Mouse (Mus musculus): ENCODE data around the gene Pbx1.

The Pbx1 gene

GRCm38 (mm10) chr1:168215896-168216747 lies 215.9 kb downstream of the Pbx1 start:
- DNase-seq: no peak

GRCm38 (mm10) chr1:168215468-168215867 lies 216.6 kb downstream of the Pbx1 start:
- DNase-seq: no peak

DNA sequence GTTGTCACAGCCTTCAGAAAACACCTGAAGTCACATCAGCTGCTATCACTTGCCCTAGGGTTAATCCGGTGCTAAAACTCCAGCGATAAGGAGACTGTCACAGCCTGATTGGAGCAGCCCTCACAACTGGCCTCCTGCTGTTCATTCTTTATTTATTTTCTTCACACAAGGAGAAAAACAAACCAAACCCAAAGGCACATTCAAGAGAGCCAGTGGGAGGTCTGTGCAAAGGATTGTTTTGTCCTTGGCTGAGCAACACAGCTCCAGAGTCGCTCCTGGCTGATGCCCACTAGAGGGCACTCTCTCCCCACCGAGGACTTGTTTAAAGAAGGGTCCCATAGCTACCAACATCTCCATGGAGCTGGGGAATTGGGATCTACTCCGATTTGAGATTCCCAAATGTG lies 218.0 kb downstream of the Pbx1 start:
- peak in 1 of 2 experiments; percentile 25 for DNase-seq

DNA sequence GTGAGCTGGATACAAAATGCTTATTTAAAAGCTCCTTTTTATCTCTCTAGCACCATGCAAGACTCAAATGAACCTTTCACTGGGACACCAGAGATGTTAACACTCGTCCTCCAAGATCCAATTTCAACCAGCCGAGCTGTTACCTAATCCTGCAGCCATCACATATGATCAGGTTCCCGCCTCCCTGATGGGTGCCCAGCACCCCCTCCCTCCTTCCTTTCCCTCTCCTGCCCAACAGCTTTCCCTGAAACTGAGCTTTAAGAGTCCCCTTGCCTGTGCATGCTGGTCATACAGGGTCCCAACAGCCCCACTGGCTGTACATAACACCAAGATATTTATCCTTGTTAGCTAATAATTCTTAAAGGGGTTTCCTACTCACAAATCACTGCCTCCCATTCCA lies 218.5 kb downstream of the Pbx1 start:
- no peak for DNase-seq

DNA sequence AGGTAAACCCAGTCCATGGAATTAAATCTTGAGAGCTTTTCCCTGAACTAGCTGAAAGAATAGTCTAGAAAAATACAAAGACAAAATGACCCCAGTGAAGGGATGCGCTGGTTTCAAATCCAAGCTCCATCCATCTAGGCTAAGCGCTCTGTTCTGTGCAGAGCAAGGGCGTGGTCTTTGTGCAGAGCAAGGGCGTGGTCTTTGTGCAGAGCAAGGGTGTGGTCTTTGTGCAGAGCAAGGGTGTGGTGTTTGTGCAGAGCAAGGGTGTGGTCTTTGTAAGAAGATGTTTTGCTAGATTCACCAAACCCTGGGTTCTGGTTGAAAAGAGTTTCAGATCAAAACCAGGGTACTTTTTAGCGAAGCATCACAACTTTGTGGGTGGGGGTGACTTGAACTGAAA lies 221.7 kb downstream of the Pbx1 start:
- no peak for DNase-seq

GRCm38 (mm10) chr1:168200570-168201156 lies 231.4 kb downstream of the Pbx1 start:
- DNase-seq: no peak

GRCm38 (mm10) chr1:168198276-168198675 lies 233.8 kb downstream of the Pbx1 start:
- DNase-seq: no peak

DNA sequence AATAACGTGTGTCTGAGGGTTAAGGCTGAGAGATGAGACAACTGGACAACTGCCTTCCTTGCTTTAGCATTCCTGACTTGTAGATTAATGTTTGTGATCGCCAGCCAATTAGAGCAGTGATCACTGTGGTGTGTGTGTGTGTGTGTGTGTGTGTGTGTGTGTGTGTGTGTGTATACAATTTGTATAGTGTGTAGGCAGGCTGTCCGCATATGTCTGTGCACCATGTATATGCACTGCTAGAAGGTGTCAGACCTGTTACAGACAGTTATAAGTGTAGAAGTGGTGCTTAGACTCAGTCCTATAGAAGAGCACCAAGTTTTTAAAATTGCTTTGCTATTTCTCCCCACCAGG lies 234.2 kb downstream of the Pbx1 start:
- no peak for DNase-seq

DNA sequence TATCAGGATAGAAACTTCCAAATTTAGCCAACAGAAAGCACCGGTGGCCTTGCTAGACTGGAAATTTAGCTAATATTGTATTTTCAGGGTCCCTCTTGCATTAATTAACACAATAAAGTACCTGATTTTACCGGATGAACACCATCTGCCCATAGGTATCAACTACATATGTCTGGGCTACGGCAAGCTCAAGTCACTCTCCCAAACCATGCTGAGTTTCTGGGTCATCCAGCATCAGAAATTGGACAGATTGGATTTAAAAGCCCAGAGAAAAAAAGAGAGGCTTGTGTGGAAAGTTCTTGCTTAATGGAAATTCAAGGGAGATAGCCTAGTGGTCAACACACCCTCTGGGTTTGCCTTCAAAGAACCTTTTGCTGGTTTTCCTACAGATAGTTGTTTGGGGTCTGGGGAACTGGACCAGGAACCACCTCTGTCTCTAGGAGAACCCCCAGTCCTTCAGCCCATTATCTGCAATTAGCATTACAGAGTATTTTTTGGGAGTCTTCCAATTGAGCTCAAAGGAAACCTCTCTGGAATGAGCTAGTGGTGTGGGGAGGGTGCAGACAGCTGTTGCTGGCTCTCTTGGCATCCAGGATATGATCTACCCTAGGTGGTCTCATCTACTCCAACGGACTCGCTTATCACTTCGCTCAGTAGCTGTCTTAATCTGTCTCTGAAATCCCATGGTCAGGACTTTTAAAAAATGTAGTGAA lies 234.7 kb downstream of the Pbx1 start:
- no peak for DNase-seq

DNA sequence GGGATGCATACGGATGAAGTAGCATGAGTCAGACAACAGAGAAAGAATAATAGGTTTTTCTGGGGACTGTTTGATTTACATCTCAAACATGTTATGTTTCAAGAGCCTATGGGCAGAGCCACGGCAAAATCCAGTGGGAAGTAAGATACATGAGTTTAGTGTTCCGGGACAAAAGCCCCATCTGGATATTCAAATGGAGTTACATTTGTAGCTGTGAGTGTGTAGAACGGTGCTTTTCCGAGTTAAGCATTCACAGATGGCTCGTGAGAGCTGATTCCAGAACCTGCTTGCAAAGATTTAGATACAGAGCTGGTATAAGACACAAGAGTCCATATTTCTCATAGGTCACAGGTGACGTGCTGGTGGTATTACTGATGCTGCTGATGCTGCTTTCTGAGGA lies 238.7 kb downstream of the Pbx1 start:
- no peak for DNase-seq

- no peak for DNase-seq
These were observed 249.3 kb downstream of the Pbx1 start for GRCm38 (mm10) chr1:168182816-168183215.

- DNase-seq: no peak
These were observed 251.2 kb downstream of the Pbx1 start for GRCm38 (mm10) chr1:168180622-168181441.

- no peak for DNase-seq
These were observed 252.4 kb downstream of the Pbx1 start for GRCm38 (mm10) chr1:168179691-168180090.

DNA sequence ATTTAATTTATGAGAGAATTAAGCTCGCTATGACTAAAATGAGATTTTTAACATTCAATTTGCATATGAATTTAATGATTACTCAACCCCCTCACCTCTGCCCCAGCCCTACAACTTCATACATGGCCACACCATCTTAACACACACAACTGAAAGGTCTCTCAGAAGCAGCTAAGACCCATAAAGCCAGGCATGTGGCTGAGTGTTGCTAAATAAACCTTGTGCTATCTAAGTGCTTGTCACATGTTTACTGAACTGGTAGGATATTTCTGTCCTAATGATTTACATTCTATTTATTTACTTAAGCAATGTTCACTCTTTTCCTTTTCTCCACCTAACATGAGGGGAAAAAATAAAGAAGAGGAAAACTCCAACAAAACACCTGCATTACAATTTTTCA lies 253.5 kb downstream of the Pbx1 start:
- no peak for DNase-seq

DNA sequence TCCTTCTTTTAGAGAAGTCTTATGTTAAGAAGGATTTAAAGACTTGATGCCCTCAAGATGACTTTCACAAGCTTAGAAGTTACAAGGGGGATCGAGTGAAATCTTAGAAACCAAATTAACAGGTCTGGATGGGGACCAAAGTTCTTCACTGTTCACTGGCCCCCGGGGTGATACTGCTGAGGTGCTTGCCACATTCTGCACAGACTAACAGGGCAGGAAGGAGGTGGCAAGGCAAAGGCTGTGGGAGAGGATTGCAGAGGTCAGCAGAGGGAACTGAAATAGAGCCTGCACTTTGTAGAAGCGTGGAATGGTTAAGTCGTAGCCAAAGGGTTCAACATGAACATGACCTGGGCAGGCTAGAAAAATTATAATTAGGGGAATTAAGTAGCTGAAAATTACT lies 256.5 kb downstream of the Pbx1 start:
- DNase-seq: no peak

DNA sequence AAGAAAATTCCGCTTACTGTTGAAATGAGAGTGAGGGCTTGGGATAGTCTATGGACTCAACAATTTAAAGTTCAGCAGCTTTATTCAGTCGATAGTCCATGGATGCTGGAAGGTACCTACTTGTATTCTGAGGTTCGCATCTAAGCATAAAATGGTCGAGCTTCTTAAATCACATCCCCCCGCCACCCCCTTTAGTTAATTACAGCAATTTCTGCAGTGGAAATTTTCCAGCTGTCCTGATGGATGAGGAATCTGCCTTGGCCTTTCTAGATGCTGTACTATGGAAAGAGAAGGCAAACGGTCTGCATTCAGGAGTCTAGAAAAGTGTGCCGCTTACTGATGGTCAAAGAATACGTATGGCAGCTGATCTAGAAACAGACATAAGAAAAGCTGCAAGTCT lies 262.3 kb downstream of the Pbx1 start:
- DNase-seq: no peak

DNA sequence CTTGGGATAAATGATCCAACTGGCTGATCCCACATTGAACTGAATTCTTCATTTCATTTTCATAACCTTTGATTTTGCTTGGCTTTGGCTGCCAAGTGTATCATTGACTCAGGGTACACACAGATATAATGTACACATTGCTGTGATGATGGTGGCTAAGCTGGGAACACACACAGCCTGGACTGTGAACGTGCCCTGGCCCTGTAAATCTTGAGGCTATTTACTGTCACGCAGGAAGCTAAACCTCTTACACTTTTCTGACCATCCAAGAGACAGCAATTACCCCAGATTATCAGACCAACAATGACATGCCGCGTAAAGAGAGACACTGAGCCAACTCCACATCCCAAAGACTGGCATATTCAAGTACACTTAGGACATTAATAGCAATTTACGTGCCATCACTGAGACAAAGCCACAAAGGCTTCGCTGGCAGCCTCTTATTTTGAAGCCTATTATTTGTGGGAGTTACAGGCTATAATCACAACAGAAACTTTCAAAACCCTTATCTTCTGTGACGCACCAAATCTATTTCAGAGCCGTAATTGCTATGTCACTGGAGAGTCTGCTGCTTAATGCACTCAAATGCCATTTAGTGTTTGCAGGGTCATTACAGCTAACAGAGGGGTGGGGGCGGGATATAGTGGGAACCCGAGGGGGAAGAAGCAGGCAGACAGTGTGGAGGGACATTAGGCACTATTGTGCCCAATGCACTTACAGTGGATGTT lies 262.9 kb downstream of the Pbx1 start:
- DNase-seq: no peak

DNA sequence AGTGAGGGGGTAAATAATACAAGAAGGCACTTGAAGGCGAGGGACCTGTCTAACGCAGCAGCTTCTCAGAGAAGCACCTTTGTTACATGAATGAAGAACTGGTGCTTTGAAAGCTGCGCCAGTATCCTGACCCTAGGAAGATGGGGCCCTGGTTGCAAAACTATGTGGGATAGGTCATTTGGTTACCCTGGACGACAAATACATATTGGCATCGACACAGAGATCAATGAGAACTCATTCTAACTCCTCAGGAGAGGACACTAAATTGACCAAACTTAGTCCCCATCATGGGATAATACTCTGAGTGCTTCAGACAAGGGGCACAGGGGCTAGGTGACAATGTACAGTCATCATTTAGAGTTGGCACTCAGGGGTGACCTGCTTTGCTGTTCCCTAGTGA lies 264.3 kb downstream of the Pbx1 start:
- DNase-seq: no peak

DNA sequence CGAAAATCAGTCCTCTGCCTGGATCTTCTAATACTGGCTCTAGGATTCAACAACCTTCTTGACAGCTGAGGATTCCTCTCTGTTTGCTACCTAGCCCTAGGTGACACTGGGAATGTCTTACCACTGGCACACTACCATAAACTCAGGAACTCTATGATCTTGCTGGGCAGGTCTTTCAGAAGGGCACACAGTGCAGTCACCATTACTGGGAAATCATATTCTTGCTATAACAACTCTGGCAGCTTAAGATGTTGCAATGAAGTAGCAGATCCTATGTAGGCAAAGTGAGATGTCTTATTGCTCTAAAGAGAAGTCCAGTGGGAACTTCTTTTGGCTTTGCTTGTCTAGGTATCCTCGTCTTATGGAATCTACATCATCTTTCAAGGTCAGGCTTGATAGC lies 265.2 kb downstream of the Pbx1 start:
- no peak for DNase-seq

DNA sequence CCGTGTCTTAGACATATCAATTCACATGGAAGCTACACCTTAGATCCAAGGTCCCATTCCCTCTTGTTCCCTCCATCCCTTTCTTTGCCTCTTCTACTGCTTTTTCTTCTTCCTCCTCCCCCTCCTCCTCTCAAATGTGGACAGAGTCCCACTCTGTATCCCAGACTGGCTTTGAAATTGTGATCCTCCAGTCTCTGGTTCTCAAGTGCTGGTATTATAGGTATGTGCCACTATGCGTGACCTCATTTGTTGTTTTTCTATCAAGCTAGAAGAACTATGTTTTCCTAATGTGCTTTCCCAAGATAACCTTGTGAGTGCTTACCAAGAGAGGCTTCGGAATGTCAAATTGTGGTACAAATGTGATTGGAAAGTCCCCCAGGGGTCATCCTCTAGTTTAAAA lies 267.1 kb downstream of the Pbx1 start:
- DNase-seq: no peak

GRCm38 (mm10) chr1:168163521-168164233 lies 268.4 kb downstream of the Pbx1 start:
- no peak for DNase-seq

Measured in spleen, adult 18-20 months (tissue).